Mouse (Mus musculus): Measurements from ENCODE around the gene Tnfsf12.

DNA sequence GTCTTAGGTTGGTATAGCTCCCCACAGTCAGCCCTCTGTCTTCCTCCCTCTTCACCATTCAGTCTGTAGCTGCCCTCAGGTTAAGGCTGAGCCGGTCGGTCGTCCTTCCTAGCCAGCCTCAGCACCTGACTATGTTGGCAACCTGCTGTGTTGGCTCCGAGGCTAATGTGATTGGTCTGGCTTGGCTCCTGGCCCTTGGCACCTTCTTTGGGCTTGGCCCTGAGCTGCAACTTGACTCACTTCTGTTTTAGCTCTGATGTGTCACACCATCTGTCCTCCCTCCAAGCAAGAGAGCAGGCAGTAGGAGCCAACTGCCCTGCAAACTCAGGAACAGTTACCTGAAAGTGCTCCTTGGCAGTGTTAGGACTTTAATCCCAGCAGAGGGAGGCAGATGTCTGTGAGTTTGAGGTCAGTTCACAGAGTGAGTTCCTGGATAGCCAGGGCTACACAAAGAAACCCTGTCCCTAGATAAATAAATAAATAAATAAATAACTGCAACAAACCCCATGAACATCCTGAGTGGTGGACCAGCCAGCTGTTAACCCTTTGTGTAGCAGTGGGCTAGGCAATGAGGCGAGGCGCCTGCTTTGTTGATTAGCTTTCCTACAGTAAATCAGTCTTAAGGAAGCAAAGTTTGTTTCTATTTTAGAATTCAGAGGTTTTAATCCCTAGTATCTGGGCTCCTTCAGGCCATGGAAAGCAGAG, 11.3 kb upstream of the Tnfsf12 start:
- TF ChIP-seq CTCF (IDR thresholded peaks at IDR 0.05; ENCODE audit: control insufficient read depth, insufficient read depth, insufficient replicate concordance, low read depth, low read length) (no peak), POLR2A (IDR thresholded peaks at IDR 0.05; ENCODE audit: control insufficient read depth, low read depth, low read length) (no peak)

Data from testis, adult 2 months (tissue).